Mouse (Mus musculus): ENCODE results near the gene Rfx8. TPM values are rescaled to one million over a fixed set of nuclear protein-coding genes. Genes with fewer than 3 reads are reported as not detected.

The Rfx8 gene
- polyA plus RNA-seq, 1 experiment from 2014 or later, result 0.26 TPM

- 78% methylated on average over 4 of the region's 4 CpGs for WGBS
- H3K27me3 ChIP-seq (ENCODE audit: control insufficient read depth, insufficient read depth, low read length), result no peaks in the 10 kb centered on the region
- H3K27ac ChIP-seq (ENCODE audit: low read length), result no peak overlapping the region
- H3K4me3 ChIP-seq (replicated peaks; ENCODE audit: low read length), result no peak overlapping the region
- H3K4me2 ChIP-seq (ENCODE audit: low read depth, low read length), result no peak overlapping the region
- H3K36me3 ChIP-seq (ENCODE audit: control insufficient read depth, insufficient read depth, low read length), result no peaks in the 10 kb centered on the region
- H3K9ac ChIP-seq (ENCODE audit: low read length), result no peak overlapping the region
- H3K4me1 ChIP-seq (ENCODE audit: control insufficient read depth, insufficient read depth, low read length), result no peaks in the 10 kb centered on the region
- no peak for ATAC-seq (ENCODE audit: insufficient read depth, low FRiP score)
- no peaks in the 10 kb centered on the region for H3K9me3 ChIP-seq (replicated peaks; ENCODE audit: control insufficient read depth, low read length)
Measured at GRCm38 (mm10) chr1:39740002-39740401, 19.2 kb upstream of the Rfx8 start.

DNA sequence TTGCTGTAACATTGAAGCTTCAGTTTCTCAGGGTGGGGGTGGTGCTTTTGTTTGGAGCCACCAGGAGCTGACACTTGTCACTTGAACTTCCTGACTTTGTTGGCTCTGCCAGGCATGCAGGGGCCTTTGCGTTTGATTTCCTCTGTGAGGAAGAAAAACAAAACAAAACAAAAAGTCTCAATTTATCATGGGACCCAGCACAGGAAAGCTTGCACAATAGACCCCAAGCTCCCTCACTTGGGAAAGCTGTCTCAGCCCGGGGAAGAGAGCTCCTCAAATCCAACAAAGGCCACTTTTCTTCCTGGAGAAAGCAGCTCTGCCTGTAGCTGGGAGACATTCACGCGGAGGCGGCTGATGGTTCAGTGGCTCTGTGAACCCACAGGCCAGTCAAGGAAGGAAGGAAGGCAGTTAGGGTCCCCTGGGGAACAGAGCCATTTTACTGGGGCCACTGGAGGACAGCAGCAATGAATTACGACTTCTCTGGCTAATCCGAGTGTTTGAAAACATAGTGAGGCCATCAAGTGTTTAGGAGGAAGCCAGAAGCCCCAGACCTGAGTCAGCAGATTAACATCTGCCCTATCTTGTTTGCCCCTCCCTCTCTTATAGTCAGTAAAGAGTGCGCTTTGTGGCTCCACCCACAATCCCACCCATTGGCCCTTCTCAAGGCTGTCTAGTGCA, 15.3 kb upstream of the Rfx8 start:
- no peak overlapping the region for H3K4me2 ChIP-seq (ENCODE audit: low read depth, low read length)
- peaks cover 5% of the 10 kb centered on the region; the same call in 1 of the 2 replicates for H3K4me1 ChIP-seq (ENCODE audit: control insufficient read depth, insufficient read depth, low read length)
- H3K4me3 ChIP-seq (replicated peaks; ENCODE audit: low read length), result no peak overlapping the region
- H3K27me3 ChIP-seq (ENCODE audit: control insufficient read depth, insufficient read depth, low read length), result no peaks in the 10 kb centered on the region
- no peaks in the 10 kb centered on the region for H3K9me3 ChIP-seq (replicated peaks; ENCODE audit: control insufficient read depth, low read length)
- no peak overlapping the region for H3K9ac ChIP-seq (ENCODE audit: low read length)
- WGBS, result 30% methylated on average over 8 of the region's 8 CpGs
- H3K36me3 ChIP-seq (ENCODE audit: control insufficient read depth, insufficient read depth, low read length), result no peaks in the 10 kb centered on the region
- H3K27ac ChIP-seq (ENCODE audit: low read length), result peak overlapping the region; percentile 43; the same call in 1 of the 2 replicates
- ATAC-seq (ENCODE audit: insufficient read depth, low FRiP score), result peak; percentile 55

DNA sequence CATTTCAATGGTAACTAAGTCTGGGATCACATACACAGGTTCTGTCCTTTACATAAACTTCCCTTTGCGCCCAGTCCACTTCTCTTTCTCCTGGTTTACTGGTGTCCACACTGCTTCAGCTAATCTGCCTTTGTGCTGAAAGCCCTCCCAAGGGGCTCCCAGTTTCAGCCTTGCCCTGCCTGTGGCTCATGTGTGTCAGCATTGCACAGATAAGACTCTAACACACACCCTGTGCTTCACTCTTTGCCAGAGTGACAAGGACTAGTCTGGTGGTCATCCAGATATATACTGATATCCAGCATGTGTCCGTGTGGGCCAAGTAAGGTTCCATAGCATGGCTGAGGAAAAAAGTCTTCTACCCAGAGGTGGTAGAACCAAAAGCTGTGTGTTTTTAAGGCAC, 14.7 kb upstream of the Rfx8 start:
- 71% methylated on average over 2 of the region's 2 CpGs for WGBS
- H3K36me3 ChIP-seq (ENCODE audit: control insufficient read depth, insufficient read depth, low read length), result no peaks in the 10 kb centered on the region
- no peak overlapping the region for H3K4me2 ChIP-seq (ENCODE audit: low read depth, low read length)
- H3K4me1 ChIP-seq (ENCODE audit: control insufficient read depth, insufficient read depth, low read length), result peaks cover 5% of the 10 kb centered on the region; the same call in 1 of the 2 replicates
- H3K4me3 ChIP-seq (replicated peaks; ENCODE audit: low read length), result no peak overlapping the region
- peak overlapping the region; percentile 43; the same call in 1 of the 2 replicates for H3K27ac ChIP-seq (ENCODE audit: low read length)
- ATAC-seq (ENCODE audit: insufficient read depth, low FRiP score), result no peak
- H3K9ac ChIP-seq (ENCODE audit: low read length), result no peak overlapping the region
- H3K9me3 ChIP-seq (replicated peaks; ENCODE audit: control insufficient read depth, low read length), result no peaks in the 10 kb centered on the region
- no peaks in the 10 kb centered on the region for H3K27me3 ChIP-seq (ENCODE audit: control insufficient read depth, insufficient read depth, low read length)

DNA sequence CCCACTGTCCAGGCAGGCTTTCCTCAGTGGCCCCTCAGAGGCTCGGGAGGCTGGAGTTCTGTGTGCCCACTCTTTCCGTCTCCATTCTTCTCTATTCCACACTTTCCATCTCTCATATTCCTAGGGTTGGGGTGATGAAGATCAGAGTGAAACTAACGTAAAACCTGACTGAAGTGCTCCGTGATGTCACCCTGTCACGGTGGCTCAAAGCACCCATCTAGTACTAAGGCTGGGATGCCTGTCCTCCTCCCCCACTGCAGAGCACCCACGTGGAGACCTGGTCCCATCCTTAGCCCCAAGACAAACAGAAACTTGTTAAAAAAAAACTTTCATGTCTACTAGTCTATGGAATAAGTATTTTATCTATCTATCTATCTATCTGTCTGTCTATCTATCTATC, 14.1 kb upstream of the Rfx8 start:
- 81% methylated on average over 6 of the region's 6 CpGs for WGBS

DNA sequence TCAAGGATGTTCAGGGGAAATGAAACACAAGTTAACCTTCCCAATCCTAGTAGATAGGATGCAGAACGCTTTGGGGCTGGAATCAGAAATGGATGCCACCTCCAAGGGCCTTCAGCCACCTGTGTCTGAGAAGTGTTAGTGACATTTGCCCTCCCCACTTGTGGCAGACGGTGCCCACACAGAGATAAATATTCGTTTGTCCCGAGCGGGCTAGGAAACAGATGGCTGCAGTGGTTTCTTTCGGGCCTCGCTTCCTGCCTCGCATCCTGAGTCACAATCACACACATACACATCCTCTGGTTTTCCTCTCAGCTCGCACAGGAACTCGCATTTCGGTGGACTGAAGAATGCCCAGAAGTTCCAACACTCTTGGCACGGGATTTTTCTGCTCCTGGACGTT, 13.5 kb upstream of the Rfx8 start:
- Histone ChIP-seq H3K4me1 (ENCODE audit: control insufficient read depth, insufficient read depth, low read length) (peaks cover 5% of the 10 kb centered on the region; the same call in 1 of the 2 replicates), H3K27ac (ENCODE audit: low read length) (peak overlapping the region; percentile 56; the same call in 1 of the 2 replicates), H3K9me3 (replicated peaks; ENCODE audit: control insufficient read depth, low read length) (no peaks in the 10 kb centered on the region), H3K4me3 (replicated peaks; ENCODE audit: low read length) (no peak overlapping the region), H3K27me3 (ENCODE audit: control insufficient read depth, insufficient read depth, low read length) (no peaks in the 10 kb centered on the region), H3K36me3 (ENCODE audit: control insufficient read depth, insufficient read depth, low read length) (no peaks in the 10 kb centered on the region), H3K4me2 (ENCODE audit: low read depth, low read length) (no peak overlapping the region), H3K9ac (ENCODE audit: low read length) (no peak overlapping the region)
- 79% methylated on average over 13 of the region's 13 CpGs for WGBS
- no peak for ATAC-seq (ENCODE audit: insufficient read depth, low FRiP score)

More for the DNA sequence above, 14.1 kb upstream of the Rfx8 start:
- no peak overlapping the region for H3K9ac ChIP-seq (ENCODE audit: low read length)
- no peaks in the 10 kb centered on the region for H3K36me3 ChIP-seq (ENCODE audit: control insufficient read depth, insufficient read depth, low read length)
- ATAC-seq (ENCODE audit: insufficient read depth, low FRiP score), result no peak
- H3K27ac ChIP-seq (ENCODE audit: low read length), result peak overlapping the region; percentile 56
- no peaks in the 10 kb centered on the region for H3K27me3 ChIP-seq (ENCODE audit: control insufficient read depth, insufficient read depth, low read length)
- no peak overlapping the region for H3K4me2 ChIP-seq (ENCODE audit: low read depth, low read length)
- no peak overlapping the region for H3K4me3 ChIP-seq (replicated peaks; ENCODE audit: low read length)
- H3K4me1 ChIP-seq (ENCODE audit: control insufficient read depth, insufficient read depth, low read length), result peaks cover 5% of the 10 kb centered on the region; the same call in 1 of the 2 replicates
- H3K9me3 ChIP-seq (replicated peaks; ENCODE audit: control insufficient read depth, low read length), result no peaks in the 10 kb centered on the region

- no peaks in the 10 kb centered on the region for H3K36me3 ChIP-seq (ENCODE audit: control insufficient read depth, insufficient read depth, low read length)
- H3K4me2 ChIP-seq (ENCODE audit: low read depth, low read length), result no peak overlapping the region
- peaks cover 5% of the 10 kb centered on the region; the same call in 1 of the 2 replicates for H3K4me1 ChIP-seq (ENCODE audit: control insufficient read depth, insufficient read depth, low read length)
- WGBS, result 91% methylated on average over 10 of the region's 10 CpGs
- no peaks in the 10 kb centered on the region for H3K27me3 ChIP-seq (ENCODE audit: control insufficient read depth, insufficient read depth, low read length)
- no peak overlapping the region for H3K4me3 ChIP-seq (replicated peaks; ENCODE audit: low read length)
- H3K9me3 ChIP-seq (replicated peaks; ENCODE audit: control insufficient read depth, low read length), result no peaks in the 10 kb centered on the region
- no peak for ATAC-seq (ENCODE audit: insufficient read depth, low FRiP score)
- no peak overlapping the region for H3K9ac ChIP-seq (ENCODE audit: low read length)
- peak overlapping the region; percentile 13; the same call in 1 of the 2 replicates for H3K27ac ChIP-seq (ENCODE audit: low read length)
Measured at GRCm38 (mm10) chr1:39733876-39734275, 13.1 kb upstream of the Rfx8 start.

- no peak overlapping the region for H3K4me3 ChIP-seq (replicated peaks; ENCODE audit: low read length)
- no peak overlapping the region for H3K4me2 ChIP-seq (ENCODE audit: low read depth, low read length)
- H3K27me3 ChIP-seq (ENCODE audit: control insufficient read depth, insufficient read depth, low read length), result no peaks in the 10 kb centered on the region
- no peak overlapping the region for H3K27ac ChIP-seq (ENCODE audit: low read length)
- WGBS, result 77% methylated on average over 10 of the region's 10 CpGs
- H3K4me1 ChIP-seq (ENCODE audit: control insufficient read depth, insufficient read depth, low read length), result peaks cover 5% of the 10 kb centered on the region; the same call in 1 of the 2 replicates
- no peak for ATAC-seq (ENCODE audit: insufficient read depth, low FRiP score)
- H3K36me3 ChIP-seq (ENCODE audit: control insufficient read depth, insufficient read depth, low read length), result no peaks in the 10 kb centered on the region
- no peaks in the 10 kb centered on the region for H3K9me3 ChIP-seq (replicated peaks; ENCODE audit: control insufficient read depth, low read length)
- no peak overlapping the region for H3K9ac ChIP-seq (ENCODE audit: low read length)
Measured at GRCm38 (mm10) chr1:39732081-39732480, 11.3 kb upstream of the Rfx8 start.

DNA sequence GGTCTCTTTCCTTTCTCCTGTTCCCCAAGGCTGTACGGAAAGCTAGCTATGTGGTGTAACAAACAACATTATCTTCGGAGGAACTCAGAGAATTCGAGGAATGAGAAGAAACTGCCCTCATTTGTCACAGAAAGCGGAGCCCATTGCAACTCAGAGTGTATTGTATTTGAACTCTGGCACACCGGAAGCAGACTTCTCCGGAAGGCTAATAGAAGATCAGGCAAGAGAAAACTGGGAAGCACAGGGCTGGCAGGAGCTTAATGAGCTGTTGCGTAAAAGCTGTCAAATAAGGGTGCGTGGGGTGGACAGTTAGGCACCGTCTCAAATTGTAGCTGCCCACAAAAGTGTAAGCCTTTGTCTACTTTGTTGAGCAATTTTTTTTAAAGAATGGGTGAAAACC, 10.7 kb upstream of the Rfx8 start:
- WGBS, result 22% methylated on average over 9 of the region's 9 CpGs
- Histone ChIP-seq H3K27ac (ENCODE audit: low read length) (no peak overlapping the region), H3K27me3 (ENCODE audit: control insufficient read depth, insufficient read depth, low read length) (no peaks in the 10 kb centered on the region)

DNA sequence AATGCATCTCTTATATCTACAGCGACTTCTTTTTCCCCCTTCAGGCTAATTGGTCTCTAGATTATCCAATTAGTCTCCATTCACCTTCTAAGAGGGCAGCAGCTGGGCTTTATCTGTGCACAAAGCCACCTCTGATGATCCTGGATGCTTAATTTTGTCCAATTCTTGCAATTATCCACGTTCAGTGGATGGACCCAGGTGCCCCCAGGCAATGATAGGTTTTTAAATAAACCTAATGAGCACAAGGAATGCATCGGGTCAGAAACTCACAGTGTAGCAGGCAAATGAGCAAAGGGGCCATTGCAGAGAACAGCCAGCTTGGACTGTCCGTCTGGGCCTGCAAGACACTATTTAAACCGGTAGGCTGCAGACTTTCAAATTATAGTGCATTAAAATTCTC, 10.1 kb upstream of the Rfx8 start:
- no peak for ATAC-seq (ENCODE audit: insufficient read depth, low FRiP score)
- H3K27me3 ChIP-seq (ENCODE audit: control insufficient read depth, insufficient read depth, low read length), result no peaks in the 10 kb centered on the region
- H3K36me3 ChIP-seq (ENCODE audit: control insufficient read depth, insufficient read depth, low read length), result no peaks in the 10 kb centered on the region
- 65% methylated on average over 5 of the region's 5 CpGs for WGBS
- no peak overlapping the region for H3K27ac ChIP-seq (ENCODE audit: low read length)
- peaks cover 5% of the 10 kb centered on the region; the same call in 1 of the 2 replicates for H3K4me1 ChIP-seq (ENCODE audit: control insufficient read depth, insufficient read depth, low read length)
- no peaks in the 10 kb centered on the region for H3K9me3 ChIP-seq (replicated peaks; ENCODE audit: control insufficient read depth, low read length)
- H3K4me2 ChIP-seq (ENCODE audit: low read depth, low read length), result no peak overlapping the region
- no peak overlapping the region for H3K4me3 ChIP-seq (replicated peaks; ENCODE audit: low read length)
- H3K9ac ChIP-seq (ENCODE audit: low read length), result no peak overlapping the region

More for the DNA sequence above, 10.7 kb upstream of the Rfx8 start:
- Histone ChIP-seq H3K4me1 (ENCODE audit: control insufficient read depth, insufficient read depth, low read length) (peaks cover 5% of the 10 kb centered on the region; the same call in 1 of the 2 replicates), H3K9me3 (replicated peaks; ENCODE audit: control insufficient read depth, low read length) (no peaks in the 10 kb centered on the region), H3K4me3 (replicated peaks; ENCODE audit: low read length) (no peak overlapping the region), H3K4me2 (ENCODE audit: low read depth, low read length) (no peak overlapping the region), H3K9ac (ENCODE audit: low read length) (no peak overlapping the region), H3K36me3 (ENCODE audit: control insufficient read depth, insufficient read depth, low read length) (no peaks in the 10 kb centered on the region)
- ATAC-seq (ENCODE audit: insufficient read depth, low FRiP score), result no peak

Data from stomach, embryonic 16.5 days (tissue).